Mouse (Mus musculus): ENCODE measurements around the gene Optn. TPM values are rescaled to one million over a fixed set of nuclear protein-coding genes. Genes with fewer than 3 reads are reported as not detected.

Gene Optn
- polyA plus RNA-seq, 1 experiment from 2014 or later = 15.1 TPM

DNA sequence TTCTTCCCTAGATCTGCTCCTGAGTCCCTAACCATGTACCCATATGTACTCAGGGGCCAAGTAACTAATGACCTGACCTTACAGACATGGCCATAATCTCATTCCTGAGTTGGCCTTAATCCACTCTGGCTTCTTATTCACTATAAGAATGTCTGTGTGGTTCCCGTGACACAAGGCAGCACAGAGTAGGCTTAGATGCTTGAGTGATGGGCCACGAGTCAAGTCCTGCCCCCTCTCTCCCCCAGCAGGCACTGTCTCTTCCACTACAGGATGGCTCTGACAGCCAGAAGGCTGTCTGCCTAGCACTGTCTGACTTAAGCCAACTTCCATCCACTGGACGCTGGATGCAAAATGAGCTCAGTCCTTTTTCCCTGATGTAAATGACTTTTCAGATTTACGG lies 3.9 kb downstream of the Optn start:
- Histone ChIP-seq H3K4me2 (no peak overlapping the region), H3K27me3 (no peaks in the 10 kb centered on the region), H3K9ac (no peak overlapping the region), H3K4me3 (no peak overlapping the region), H3K4me1 (replicated peaks) (peaks cover 13% of the 10 kb centered on the region), H3K36me3 (no peaks in the 10 kb centered on the region), H3K9me3 (replicated peaks) (no peaks in the 10 kb centered on the region), H3K27ac (no peak overlapping the region)
- 80% methylated on average over 4 of the region's 4 CpGs for WGBS
- ATAC-seq (replicated peaks; ENCODE audit: insufficient number of reproducible peaks, insufficient read depth, low FRiP score, low read depth) = no peak

DNA sequence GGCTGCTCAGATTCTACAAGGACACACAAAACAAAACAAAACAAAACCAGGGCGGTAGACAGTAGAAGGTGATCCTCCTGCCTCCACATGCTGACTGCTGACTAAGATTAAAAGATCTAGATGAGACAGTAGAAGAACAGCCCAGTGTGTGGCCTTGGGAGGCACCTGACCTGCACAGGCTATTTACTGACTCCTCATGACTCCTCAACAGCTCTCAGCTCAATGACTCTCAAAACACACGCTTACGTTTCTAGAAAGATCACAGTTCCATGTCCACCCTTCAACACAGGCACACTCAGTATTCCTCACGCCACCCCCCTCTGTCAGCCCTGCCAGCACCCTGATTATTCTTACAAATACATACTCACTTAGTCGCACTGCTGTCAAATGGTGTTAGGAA lies 5.4 kb downstream of the Optn start:
- peaks cover 8% of the 10 kb centered on the region for H3K4me1 ChIP-seq (replicated peaks)
- no peak for ATAC-seq (replicated peaks; ENCODE audit: insufficient number of reproducible peaks, insufficient read depth, low FRiP score, low read depth)
- no peak overlapping the region for H3K9ac ChIP-seq
- H3K36me3 ChIP-seq = no peaks in the 10 kb centered on the region
- WGBS = 65% methylated on average over 5 of the region's 5 CpGs
- H3K9me3 ChIP-seq (replicated peaks) = no peaks in the 10 kb centered on the region
- no peak overlapping the region for H3K4me2 ChIP-seq
- H3K4me3 ChIP-seq = no peak overlapping the region
- no peaks in the 10 kb centered on the region for H3K27me3 ChIP-seq
- no peak overlapping the region for H3K27ac ChIP-seq

DNA sequence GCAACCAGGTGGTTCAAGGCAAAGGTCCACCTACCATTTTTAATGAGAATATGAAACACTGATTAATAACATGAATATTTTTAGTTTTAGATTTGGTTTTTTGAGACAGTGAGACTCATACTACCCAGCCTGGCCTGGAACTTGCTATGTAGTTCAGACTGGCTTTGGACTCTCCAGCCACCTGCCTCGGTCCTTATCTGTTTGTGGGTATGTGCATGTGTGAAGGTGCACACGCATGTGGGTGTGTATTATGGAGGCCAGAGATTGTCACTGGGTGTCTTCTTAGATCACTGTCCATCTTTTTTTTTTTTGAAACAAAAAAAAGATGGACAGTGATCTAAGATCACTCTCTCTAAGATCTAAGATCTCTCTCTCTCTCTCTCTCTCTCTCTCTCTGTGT lies 13.3 kb downstream of the Optn start:
- Histone ChIP-seq H3K27me3 (no peaks in the 10 kb centered on the region), H3K4me1 (replicated peaks) (no peaks in the 10 kb centered on the region), H3K9ac (no peak overlapping the region), H3K4me2 (no peak overlapping the region), H3K4me3 (no peak overlapping the region), H3K36me3 (peaks cover 5% of the 10 kb centered on the region; the same call in 1 of the 2 replicates), H3K9me3 (replicated peaks) (no peaks in the 10 kb centered on the region), H3K27ac (no peak overlapping the region)
- no peak for ATAC-seq (replicated peaks; ENCODE audit: insufficient number of reproducible peaks, insufficient read depth, low FRiP score, low read depth)
- 87% methylated on average over 2 of the region's 2 CpGs for WGBS

DNA sequence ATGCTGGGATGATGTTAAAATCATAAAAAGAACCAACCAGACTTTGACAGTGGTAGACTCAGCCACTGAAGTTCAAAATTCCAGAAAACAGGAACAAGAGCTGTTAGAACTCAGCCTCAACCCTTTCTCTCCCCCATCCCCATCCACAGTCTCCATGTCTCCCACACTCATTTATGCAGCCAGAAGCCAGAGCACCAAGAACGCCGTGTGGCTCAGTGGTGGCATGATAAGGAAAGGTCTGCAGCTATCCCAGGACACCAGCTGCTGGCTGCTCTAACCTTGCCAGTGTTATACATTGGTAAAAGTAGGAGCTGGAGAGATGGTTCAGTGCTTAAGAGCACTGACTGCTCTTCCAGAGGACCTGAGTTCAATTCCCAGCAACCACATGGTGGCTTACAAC lies 16.8 kb downstream of the Optn start:
- Histone ChIP-seq H3K4me1 (replicated peaks) (0 out of 2 replicates have a peak, but pooled peaks cover 8% of the 10 kb centered on the region), H3K4me3 (no peak overlapping the region), H3K36me3 (no peaks in the 10 kb centered on the region), H3K9me3 (replicated peaks) (no peaks in the 10 kb centered on the region), H3K9ac (no peak overlapping the region), H3K4me2 (no peak overlapping the region), H3K27me3 (no peaks in the 10 kb centered on the region), H3K27ac (no peak overlapping the region)
- no peak for ATAC-seq (replicated peaks; ENCODE audit: insufficient number of reproducible peaks, insufficient read depth, low FRiP score, low read depth)
- 76% methylated on average over 2 of the region's 2 CpGs for WGBS

DNA sequence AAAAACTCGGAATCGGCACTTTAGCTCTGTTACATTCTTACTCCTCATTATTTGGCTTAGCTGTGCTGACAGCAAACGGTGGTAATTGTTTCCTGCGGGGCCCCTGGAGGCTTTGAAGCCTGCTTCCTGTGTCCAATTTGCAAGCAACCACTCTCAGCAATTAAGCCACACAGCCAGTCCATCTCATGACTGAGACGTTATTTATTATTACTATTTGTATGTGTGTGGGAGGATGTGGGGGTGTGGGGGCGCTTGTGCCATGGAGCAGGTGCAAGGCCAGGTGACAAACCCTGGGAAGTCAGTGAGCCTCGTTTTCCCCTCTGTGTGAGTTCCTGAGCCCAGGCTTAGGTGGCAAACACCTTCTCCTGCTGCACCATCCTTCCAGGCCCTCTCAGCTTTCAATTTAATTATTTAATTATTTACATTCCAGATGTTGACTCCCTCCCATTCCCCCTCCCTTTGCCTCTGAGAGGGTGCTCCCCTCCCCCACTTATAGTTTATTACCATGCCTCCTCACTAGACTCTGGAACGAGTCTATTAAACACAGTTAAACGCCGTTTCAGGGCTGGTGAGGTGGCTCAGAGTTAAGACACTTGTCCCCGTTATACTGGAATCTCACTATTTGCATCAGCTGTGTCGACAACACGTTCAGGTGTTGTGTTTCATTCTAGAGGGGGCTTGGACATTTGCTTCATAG lies 18.4 kb downstream of the Optn start:
- Histone ChIP-seq H3K36me3 (no peaks in the 10 kb centered on the region), H3K4me2 (no peak overlapping the region), H3K4me3 (no peak overlapping the region), H3K4me1 (replicated peaks) (0 out of 2 replicates have a peak, but pooled peaks cover 8% of the 10 kb centered on the region), H3K9me3 (replicated peaks) (no peaks in the 10 kb centered on the region), H3K27ac (no peak overlapping the region), H3K9ac (no peak overlapping the region), H3K27me3 (no peaks in the 10 kb centered on the region)
- WGBS = 40% methylated on average over 13 of the region's 13 CpGs
- ATAC-seq (replicated peaks; ENCODE audit: insufficient number of reproducible peaks, insufficient read depth, low FRiP score, low read depth) = no peak

DNA sequence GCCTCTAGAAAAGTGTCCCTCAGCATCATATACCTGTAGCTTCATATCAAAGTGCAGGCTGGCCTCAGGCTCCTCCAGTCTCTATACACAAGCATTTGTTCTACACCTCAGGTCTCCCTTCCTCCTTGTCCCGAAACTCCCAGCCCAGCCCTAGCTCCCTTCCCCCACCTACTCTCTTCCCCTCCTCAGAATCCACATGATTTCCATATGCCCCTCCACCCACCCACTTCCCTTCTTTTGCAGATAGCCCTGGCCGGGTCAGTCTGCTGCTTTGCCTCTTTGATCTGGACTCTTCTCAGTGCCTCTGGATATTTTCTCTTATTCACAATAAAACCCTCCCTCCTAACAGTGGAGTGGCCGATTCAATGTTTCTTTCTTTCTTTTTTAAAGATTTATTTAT lies 19.5 kb downstream of the Optn start:
- no peak overlapping the region for H3K4me3 ChIP-seq
- H3K36me3 ChIP-seq = no peaks in the 10 kb centered on the region
- WGBS = 45% methylated on average over 3 of the region's 3 CpGs
- H3K9me3 ChIP-seq (replicated peaks) = no peaks in the 10 kb centered on the region
- H3K27me3 ChIP-seq = no peaks in the 10 kb centered on the region
- no peak overlapping the region for H3K27ac ChIP-seq
- no peak for ATAC-seq (replicated peaks; ENCODE audit: insufficient number of reproducible peaks, insufficient read depth, low FRiP score, low read depth)
- no peak overlapping the region for H3K4me2 ChIP-seq
- no peak overlapping the region for H3K9ac ChIP-seq
- H3K4me1 ChIP-seq (replicated peaks) = 0 out of 2 replicates have a peak, but pooled peaks cover 8% of the 10 kb centered on the region

DNA sequence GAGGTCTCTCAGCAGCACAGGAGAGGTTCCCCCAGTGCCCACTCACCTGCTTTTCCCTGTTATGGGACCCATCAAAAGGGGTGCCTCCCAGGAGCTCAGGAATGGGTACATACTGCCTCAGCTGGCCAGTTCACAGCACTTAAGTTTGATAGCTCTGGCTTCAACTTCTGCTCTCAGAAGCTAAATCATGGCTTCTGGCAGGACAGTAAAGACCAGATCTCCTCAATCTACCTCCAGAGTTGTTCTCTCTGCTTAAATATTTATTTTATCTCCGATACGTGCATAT lies 20.4 kb downstream of the Optn start:
- Histone ChIP-seq H3K4me1 (replicated peaks) (0 out of 2 replicates have a peak, but pooled peaks cover 8% of the 10 kb centered on the region), H3K27me3 (no peaks in the 10 kb centered on the region), H3K4me3 (no peak overlapping the region), H3K36me3 (no peaks in the 10 kb centered on the region), H3K9me3 (replicated peaks) (no peaks in the 10 kb centered on the region), H3K27ac (no peak overlapping the region), H3K4me2 (no peak overlapping the region), H3K9ac (no peak overlapping the region)
- WGBS = 93% methylated on average over 2 of the region's 2 CpGs
- ATAC-seq (replicated peaks; ENCODE audit: insufficient number of reproducible peaks, insufficient read depth, low FRiP score, low read depth) = no peak

DNA sequence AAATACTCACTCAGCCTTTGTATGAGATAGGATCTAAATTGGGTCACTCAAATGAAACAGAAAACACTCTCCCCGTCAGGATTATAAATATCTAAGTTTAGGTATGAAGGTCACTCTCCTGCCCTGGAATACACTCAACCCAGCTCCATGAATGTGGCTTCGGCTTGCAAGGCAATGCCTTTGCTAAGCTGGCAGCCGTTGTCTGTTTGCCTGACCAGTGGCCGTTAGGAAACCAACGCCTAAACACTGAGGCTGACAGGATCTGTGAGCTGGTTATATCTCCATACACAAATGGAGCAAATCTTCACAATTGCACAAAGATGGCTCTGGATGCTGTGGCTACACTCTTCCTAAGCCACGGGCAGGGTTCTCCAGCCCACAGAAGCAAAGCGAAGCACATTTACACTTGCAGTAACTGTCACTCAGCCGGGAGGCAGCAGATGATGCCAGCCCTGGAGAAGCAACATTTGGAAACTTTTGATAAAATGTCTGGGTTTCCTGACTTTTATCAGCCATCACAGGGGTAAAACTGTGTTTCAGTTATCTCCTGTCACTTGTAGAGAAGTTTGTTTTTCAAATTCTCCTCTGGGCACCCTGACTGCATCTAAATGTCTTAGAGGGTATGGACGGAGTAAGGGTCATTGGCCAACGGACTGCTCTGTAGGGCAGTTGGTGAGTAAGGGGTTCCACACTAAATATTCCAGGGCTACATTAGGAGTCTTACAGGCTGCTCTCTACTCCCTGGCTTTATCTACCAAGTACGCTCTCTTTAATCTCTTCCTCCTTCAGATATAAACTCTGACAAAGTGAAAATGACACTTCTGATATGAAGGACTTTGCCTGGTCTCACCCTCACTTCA lies 21.0 kb downstream of the Optn start:
- H3K4me3 ChIP-seq = no peak overlapping the region
- H3K4me1 ChIP-seq (replicated peaks) = 0 out of 2 replicates have a peak, but pooled peaks cover 8% of the 10 kb centered on the region
- WGBS = 56% methylated on average over 11 of the region's 11 CpGs
- H3K9ac ChIP-seq = no peak overlapping the region
- ATAC-seq (replicated peaks; ENCODE audit: insufficient number of reproducible peaks, insufficient read depth, low FRiP score, low read depth) = no peak
- no peaks in the 10 kb centered on the region for H3K27me3 ChIP-seq
- H3K9me3 ChIP-seq (replicated peaks) = no peaks in the 10 kb centered on the region
- H3K27ac ChIP-seq = no peak overlapping the region
- H3K4me2 ChIP-seq = no peak overlapping the region
- no peaks in the 10 kb centered on the region for H3K36me3 ChIP-seq

DNA sequence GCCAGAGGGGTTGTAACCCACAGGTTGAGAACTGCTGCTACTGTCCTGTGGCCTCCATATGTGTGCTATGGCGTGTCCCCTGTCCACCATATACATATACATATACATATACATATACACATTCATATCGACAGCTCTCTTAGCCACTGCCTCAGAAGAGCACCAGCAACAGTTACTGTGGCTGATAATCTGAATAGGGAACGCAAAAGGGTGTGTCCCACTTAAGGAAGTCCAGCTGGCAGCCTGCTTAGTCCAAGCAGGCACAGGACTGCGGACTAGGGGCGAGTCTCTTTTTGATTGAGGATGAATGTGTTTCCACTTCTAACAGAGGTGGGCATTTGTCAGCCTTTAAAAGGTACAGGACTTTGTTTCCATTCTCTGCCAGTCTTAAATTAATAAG lies 22.0 kb downstream of the Optn start:
- Histone ChIP-seq H3K4me1 (replicated peaks) (0 out of 2 replicates have a peak, but pooled peaks cover 8% of the 10 kb centered on the region), H3K36me3 (no peaks in the 10 kb centered on the region), H3K9me3 (replicated peaks) (no peaks in the 10 kb centered on the region), H3K9ac (no peak overlapping the region), H3K27ac (no peak overlapping the region), H3K4me2 (no peak overlapping the region), H3K27me3 (no peaks in the 10 kb centered on the region), H3K4me3 (no peak overlapping the region)
- ATAC-seq (replicated peaks; ENCODE audit: insufficient number of reproducible peaks, insufficient read depth, low FRiP score, low read depth) = no peak
- WGBS = 82% methylated on average over 5 of the region's 5 CpGs

DNA sequence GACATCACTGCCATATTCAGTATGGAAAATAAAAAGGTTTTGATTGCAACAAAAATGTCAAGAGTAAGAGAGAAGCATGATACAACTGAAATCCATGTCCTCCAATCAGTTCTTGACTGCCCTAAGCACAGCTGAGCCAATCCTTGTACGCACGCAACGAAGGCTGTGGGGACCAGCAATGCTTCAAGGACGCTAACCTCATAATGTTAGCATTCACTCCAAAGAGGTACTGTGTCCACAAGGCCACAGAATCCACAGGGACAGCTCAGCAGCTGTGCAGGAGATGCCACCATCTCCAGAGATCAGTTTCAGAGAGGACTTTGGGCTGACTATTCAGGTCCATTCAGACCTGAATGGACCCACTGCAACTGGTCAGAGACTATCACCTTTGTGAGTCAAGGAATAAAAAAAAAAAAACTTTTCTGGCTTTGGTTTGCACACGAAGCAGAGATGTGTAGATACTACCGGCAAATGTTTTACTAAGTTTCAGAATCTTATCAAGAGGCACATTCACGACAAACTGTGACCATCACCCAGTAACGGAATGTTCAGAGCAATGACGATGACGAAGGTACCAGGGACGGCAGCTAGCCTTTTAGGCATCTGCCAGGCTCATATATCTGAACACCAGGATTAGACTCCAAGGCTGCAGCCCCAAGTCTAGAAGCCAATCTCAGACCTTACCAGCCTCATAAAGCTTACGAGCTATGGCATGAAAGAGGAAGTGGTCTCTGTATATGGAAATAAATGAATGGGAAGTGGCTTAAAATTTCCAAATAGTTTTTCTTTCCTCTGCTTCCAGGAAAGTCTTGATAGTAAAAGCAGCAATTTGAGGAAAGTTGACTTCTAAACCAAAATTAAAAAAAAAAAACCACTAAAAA lies 23.3 kb downstream of the Optn start:
- no peak for ATAC-seq (replicated peaks; ENCODE audit: insufficient number of reproducible peaks, insufficient read depth, low FRiP score, low read depth)
- Histone ChIP-seq H3K9me3 (replicated peaks) (no peaks in the 10 kb centered on the region), H3K4me3 (no peak overlapping the region), H3K4me1 (replicated peaks) (0 out of 2 replicates have a peak, but pooled peaks cover 8% of the 10 kb centered on the region), H3K27ac (no peak overlapping the region), H3K36me3 (no peaks in the 10 kb centered on the region), H3K4me2 (no peak overlapping the region), H3K9ac (no peak overlapping the region), H3K27me3 (no peaks in the 10 kb centered on the region)
- 83% methylated on average over 12 of the region's 12 CpGs for WGBS

Data from heart, embryonic 15.5 days (tissue).